Mouse (Mus musculus): ENCODE results near the gene Prss22. TPM values are rescaled to one million over a fixed set of nuclear protein-coding genes. Genes with fewer than 3 reads are reported as not detected.

The Prss22 gene
- total RNA-seq (2012; rRNA removed) = 0.85 and 1.5 TPM in 2 replicates

DNA sequence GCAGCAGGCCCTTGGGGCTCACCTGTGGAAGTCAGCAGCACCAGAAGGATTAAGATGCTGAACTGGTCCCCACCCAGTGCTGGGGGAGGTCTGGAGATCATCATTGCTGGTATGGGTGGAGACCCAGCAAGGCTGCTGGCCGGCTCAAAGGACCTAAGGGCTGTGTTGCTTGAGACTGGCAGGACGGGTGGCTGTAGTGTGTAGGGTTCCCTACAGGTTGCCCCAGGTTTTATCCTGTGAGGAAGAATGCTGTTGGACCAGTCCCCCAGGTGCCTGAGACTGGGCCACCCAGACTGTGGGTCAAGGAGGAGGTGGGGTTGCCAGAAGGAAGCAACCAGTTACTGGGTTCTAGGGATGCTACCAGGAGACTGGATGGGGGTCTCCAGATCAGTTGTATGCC lies at the start of gene Prss22:
Gene Prss22 (minus strand): TSS at position 200 of the 400 bp plus-strand sequence.
- H3K4me1 ChIP-seq (ENCODE audit: control insufficient read depth in 2 of 2, insufficient read depth in 2 of 2, low read length in 2 of 2, poor library complexity in 1 of 2) = peaks cover 2 to 14% of the 10 kb centered on the region in 2 experiments; a peak in 2 of 4 replicates
- DNase-seq (ENCODE audit: low read depth, low spot score) = no peak
- H3K36me3 ChIP-seq (ENCODE audit: control insufficient read depth, insufficient read depth, low read length, poor library complexity, severe bottlenecking) = no peaks in the 10 kb centered on the region
- H3K4me3 ChIP-seq (ENCODE audit: insufficient read depth in 1 of 2, low read depth in 1 of 2, low read length in 2 of 2, poor library complexity in 1 of 2, severe bottlenecking in 1 of 2) = no peak within 1 kb of the TSS
- no peak within 1 kb of the TSS for H3K9ac ChIP-seq (ENCODE audit: insufficient read depth, low read depth, low read length, poor library complexity, severe bottlenecking)
- in situ Hi-C loops (cut with MboI; ENCODE audit: low sequenced_read_pairs in 2 of 2, unreplicated experiment in 2 of 2) = no loop called here
- no peaks in the 10 kb centered on the region for H3K9me3 ChIP-seq (ENCODE audit: control insufficient read depth, insufficient read depth, low read depth, low read length)
- H3K27ac ChIP-seq (ENCODE audit: insufficient read depth, low read depth, low read length, poor library complexity, severe bottlenecking) = peak within 1 kb of the TSS; percentile 16; the same call in 1 of the 2 replicates
- TF ChIP-seq ZNF384 (IDR thresholded peaks at IDR 0.05; ENCODE audit: low read depth, low read length) = no peak

GRCm38 (mm10) chr17:24046026-24046425 lies 48.1 kb upstream of the Prss22 start:
- Histone ChIP-seq H3K27ac (ENCODE audit: insufficient read depth, low read depth, low read length, poor library complexity, severe bottlenecking) (no peak overlapping the region), H3K4me1 (ENCODE audit: control insufficient read depth in 2 of 2, insufficient read depth in 2 of 2, low read length in 2 of 2, poor library complexity in 1 of 2) (peaks cover 2 to 13% of the 10 kb centered on the region in 2 experiments; a peak in 1 of 4 replicates), H3K9ac (ENCODE audit: insufficient read depth, low read depth, low read length, poor library complexity, severe bottlenecking) (no peak overlapping the region), H3K4me3 (ENCODE audit: insufficient read depth in 1 of 2, low read depth in 1 of 2, low read length in 2 of 2, poor library complexity in 1 of 2, severe bottlenecking in 1 of 2) (no peak overlapping the region), H3K9me3 (ENCODE audit: control insufficient read depth, insufficient read depth, low read depth, low read length) (no peaks in the 10 kb centered on the region), H3K36me3 (ENCODE audit: control insufficient read depth, insufficient read depth, low read length, poor library complexity, severe bottlenecking) (peaks cover 18% of the 10 kb centered on the region)
- TF ChIP-seq HCFC1 (IDR thresholded peaks at IDR 0.05; ENCODE audit: borderline replicate concordance, insufficient read depth, low read length) = 0 out of 2 replicates have a peak, but pooled peaks have one; percentile 26
- TF ChIP-seq MAFK (IDR thresholded peaks at IDR 0.05; ENCODE audit: insufficient read depth, low read depth, low read length) = no peak
- TF ChIP-seq ZNF384 (IDR thresholded peaks at IDR 0.05; ENCODE audit: low read depth, low read length) = peak; percentile 58; the same call in 1 of the 2 replicates
- in situ Hi-C loops (cut with MboI; ENCODE audit: low sequenced_read_pairs in 2 of 2, unreplicated experiment in 2 of 2) = no loop called here
- peak; percentile 56 for DNase-seq (ENCODE audit: low read depth, low spot score)

GRCm38 (mm10) chr17:24045608-24046007 lies 47.7 kb upstream of the Prss22 start:
- no peak overlapping the region for H3K4me3 ChIP-seq (ENCODE audit: insufficient read depth in 1 of 2, low read depth in 1 of 2, low read length in 2 of 2, poor library complexity in 1 of 2, severe bottlenecking in 1 of 2)
- DNase-seq (ENCODE audit: low read depth, low spot score) = no peak
- peaks cover 14% of the 10 kb centered on the region for H3K36me3 ChIP-seq (ENCODE audit: control insufficient read depth, insufficient read depth, low read length, poor library complexity, severe bottlenecking)
- H3K27ac ChIP-seq (ENCODE audit: insufficient read depth, low read depth, low read length, poor library complexity, severe bottlenecking) = no peak overlapping the region
- H3K9ac ChIP-seq (ENCODE audit: insufficient read depth, low read depth, low read length, poor library complexity, severe bottlenecking) = no peak overlapping the region
- in situ Hi-C loops (cut with MboI; ENCODE audit: low sequenced_read_pairs in 2 of 2, unreplicated experiment in 2 of 2) = no loop called here
- H3K9me3 ChIP-seq (ENCODE audit: control insufficient read depth, insufficient read depth, low read depth, low read length) = no peaks in the 10 kb centered on the region
- TF ChIP-seq HCFC1 (IDR thresholded peaks at IDR 0.05; ENCODE audit: borderline replicate concordance, insufficient read depth, low read length) = no peak
- TF ChIP-seq ZNF384 (IDR thresholded peaks at IDR 0.05; ENCODE audit: low read depth, low read length) = no peak; the same call in 1 of the 2 replicates
- TF ChIP-seq CHD2 (IDR thresholded peaks at IDR 0.05; ENCODE audit: low read depth, low read length) = no peak
- TF ChIP-seq ZC3H11A (IDR thresholded peaks at IDR 0.05; ENCODE audit: borderline replicate concordance, low read depth, low read length) = no peak
- no peak for TF ChIP-seq MAFK (IDR thresholded peaks at IDR 0.05; ENCODE audit: insufficient read depth, low read depth, low read length)
- H3K4me1 ChIP-seq (ENCODE audit: control insufficient read depth in 2 of 2, insufficient read depth in 2 of 2, low read length in 2 of 2, poor library complexity in 1 of 2) = peaks cover 2 to 13% of the 10 kb centered on the region in 2 experiments; a peak in 1 of 4 replicates

DNA sequence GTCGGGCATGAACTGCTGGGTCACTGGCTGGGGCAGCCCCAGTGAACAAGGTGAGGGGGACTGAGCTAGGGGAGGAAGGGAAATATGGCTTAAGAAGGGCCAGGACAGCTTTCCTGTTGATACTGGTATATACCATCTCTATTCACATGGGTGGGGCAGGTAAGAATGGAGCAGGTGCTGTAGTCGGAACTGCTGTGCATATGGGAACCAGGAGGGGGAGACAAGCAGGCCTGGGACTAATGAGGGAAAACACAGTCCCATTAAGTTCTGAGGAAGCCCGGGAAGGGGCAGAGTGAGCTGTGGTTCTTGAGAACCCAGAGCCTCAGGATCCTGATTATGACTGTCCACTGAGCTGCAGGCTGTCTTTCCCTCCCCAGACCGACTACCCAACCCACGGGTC lies 46.6 kb upstream of the Prss22 start:
- no peak overlapping the region for H3K9ac ChIP-seq (ENCODE audit: insufficient read depth, low read depth, low read length, poor library complexity, severe bottlenecking)
- DNase-seq (ENCODE audit: low read depth, low spot score) = no peak
- TF ChIP-seq HCFC1 (IDR thresholded peaks at IDR 0.05; ENCODE audit: borderline replicate concordance, insufficient read depth, low read length) (no peak), ZC3H11A (IDR thresholded peaks at IDR 0.05; ENCODE audit: borderline replicate concordance, low read depth, low read length) (no peak)
- in situ Hi-C loops (cut with MboI; ENCODE audit: low sequenced_read_pairs in 2 of 2, unreplicated experiment in 2 of 2) = no loop called here
- peaks cover 2 to 13% of the 10 kb centered on the region in 2 experiments; a peak in 1 of 4 replicates for H3K4me1 ChIP-seq (ENCODE audit: control insufficient read depth in 2 of 2, insufficient read depth in 2 of 2, low read length in 2 of 2, poor library complexity in 1 of 2)
- peaks cover 11% of the 10 kb centered on the region for H3K36me3 ChIP-seq (ENCODE audit: control insufficient read depth, insufficient read depth, low read length, poor library complexity, severe bottlenecking)
- no peak overlapping the region for H3K4me3 ChIP-seq (ENCODE audit: insufficient read depth in 1 of 2, low read depth in 1 of 2, low read length in 2 of 2, poor library complexity in 1 of 2, severe bottlenecking in 1 of 2)
- H3K9me3 ChIP-seq (ENCODE audit: control insufficient read depth, insufficient read depth, low read depth, low read length) = no peaks in the 10 kb centered on the region
- H3K27ac ChIP-seq (ENCODE audit: insufficient read depth, low read depth, low read length, poor library complexity, severe bottlenecking) = no peak overlapping the region

- H3K9me3 ChIP-seq (ENCODE audit: control insufficient read depth, insufficient read depth, low read depth, low read length) = no peaks in the 10 kb centered on the region
- TF ChIP-seq MAFK (IDR thresholded peaks at IDR 0.05; ENCODE audit: insufficient read depth, low read depth, low read length) (no peak), ZNF384 (IDR thresholded peaks at IDR 0.05; ENCODE audit: low read depth, low read length) (no peak), ZC3H11A (IDR thresholded peaks at IDR 0.05; ENCODE audit: borderline replicate concordance, low read depth, low read length) (no peak), CHD2 (IDR thresholded peaks at IDR 0.05; ENCODE audit: low read depth, low read length) (no peak), HCFC1 (IDR thresholded peaks at IDR 0.05; ENCODE audit: borderline replicate concordance, insufficient read depth, low read length) (no peak)
- H3K4me1 ChIP-seq (ENCODE audit: control insufficient read depth in 2 of 2, insufficient read depth in 2 of 2, low read length in 2 of 2, poor library complexity in 1 of 2) = peaks cover 0 to 6% of the 10 kb centered on the region in 2 experiments; a peak in 1 of 4 replicates
- H3K36me3 ChIP-seq (ENCODE audit: control insufficient read depth, insufficient read depth, low read length, poor library complexity, severe bottlenecking) = no peaks in the 10 kb centered on the region
- H3K27ac ChIP-seq (ENCODE audit: insufficient read depth, low read depth, low read length, poor library complexity, severe bottlenecking) = no peak within 1 kb of the TSS
- no peak within 1 kb of the TSS; a peak in 1 of 4 replicates for H3K4me3 ChIP-seq (ENCODE audit: insufficient read depth in 1 of 2, low read depth in 1 of 2, low read length in 2 of 2, poor library complexity in 1 of 2, severe bottlenecking in 1 of 2)
- no peak for DNase-seq (ENCODE audit: low read depth, low spot score)
- in situ Hi-C loops (cut with MboI; ENCODE audit: low sequenced_read_pairs in 2 of 2, unreplicated experiment in 2 of 2) = no loop called here
- H3K9ac ChIP-seq (ENCODE audit: insufficient read depth, low read depth, low read length, poor library complexity, severe bottlenecking) = no peak within 1 kb of the TSS
Observed at GRCm38 (mm10) chr17:24037844-24038243, 39.9 kb upstream of the Prss22 start, which contains the start of gene Prss27. Gene Prss27 (plus strand): TSS chr17:24038144.
